Mouse (Mus musculus): ENCODE measurements at regions not wholly inside any gene's neighbourhood (a gene's known extent, or its start where the extent isn't known, plus 50 kb on each side); places are given as distances from the start of the nearest gene placed in this dataset.

GRCm38 (mm10) chr3:35520131-35520530, 233.8 kb upstream of the Atp11b start:
- no peak for TF ChIP-seq GATA1 (IDR thresholded peaks at IDR 0.05; ENCODE audit: borderline replicate concordance, low read length)
- no peak for TF ChIP-seq FLI1 (IDR thresholded peaks at IDR 0.05; ENCODE audit: low read length)

Measured in megakaryocyte, embryonic 14.5 days (primary cell).